Mouse (Mus musculus) CH12.LX (cell line): ENCODE measurements around the gene Plac9a.

Source experiments
- CTCF ChIP-seq, 2 experiments: IDR thresholded peaks in 1 of 2; conservative IDR thresholded peaks in 1 of 2; 2 replicates each; pipeline ENCODE4 v1.5.1; 2011 to 2012; ENCODE audit warnings: low read depth in 2 of 2, low read length in 2 of 2, improper control_type of control experiment in 1 of 2, inconsistent platforms in 1 of 2, mild to moderate bottlenecking in 1 of 2, moderate library complexity in 1 of 2
- EP300 ChIP-seq: IDR thresholded peaks from 2 replicates; pipeline ENCODE4 v1.6.1; 2011; ENCODE audit warnings: low read length, improper control_type of control experiment
- USF1 ChIP-seq: IDR thresholded peaks from 2 replicates; pipeline ENCODE4 v1.6.1; 2014; ENCODE audit warnings: low read depth, mild to moderate bottlenecking, inconsistent platforms, low read length, improper control_type of control experiment

DNA sequence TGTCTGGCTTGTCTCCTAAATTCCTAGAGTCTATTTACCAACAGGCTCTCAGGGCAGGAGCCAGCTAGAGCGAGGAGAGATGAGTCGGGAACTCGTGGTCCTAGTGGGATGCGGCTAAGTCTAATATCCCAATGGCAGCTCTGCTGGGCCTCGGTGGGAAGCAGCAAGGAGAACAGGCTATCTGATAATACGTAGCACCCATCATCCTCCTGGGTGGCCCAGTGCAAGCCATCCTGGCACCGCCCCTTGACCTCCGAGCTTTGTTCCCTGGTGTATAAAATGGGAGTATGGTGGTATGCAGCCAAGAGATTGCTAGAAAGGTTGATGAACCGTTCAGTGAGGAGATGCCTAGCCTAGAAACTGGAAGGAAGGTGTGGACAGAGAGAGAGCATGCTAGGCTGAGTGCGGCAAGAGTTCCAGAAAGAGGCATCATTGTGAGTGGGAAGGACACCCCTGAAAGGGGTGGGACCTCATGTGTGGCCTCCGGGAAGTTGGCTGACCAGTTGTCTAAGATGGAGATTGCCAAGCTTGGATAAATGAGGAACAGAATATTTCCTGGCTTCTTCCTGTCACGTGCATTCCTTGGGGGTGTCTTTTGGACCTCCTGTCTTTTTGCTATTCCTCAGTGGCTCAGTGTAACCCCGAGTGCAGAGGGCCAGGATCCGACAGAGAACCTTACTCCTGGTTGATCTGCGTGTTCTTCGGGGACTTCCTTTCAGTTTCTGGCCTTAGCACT is 49.0 kb downstream of the Plac9a start:
- TF ChIP-seq EP300 (no peak), USF1 (no peak), CTCF (conservative IDR thresholded peaks at IDR 0.05 in 1 of 2, IDR thresholded peaks at IDR 0.05 in 1 of 2; ENCODE audit: low read depth in 2 of 2, low read length in 2 of 2) (no peak)
